Mouse (Mus musculus): ENCODE results near the gene Mvp.

The Mvp gene

GRCm38 (mm10) chr7:127020901-127021562, 6.6 kb upstream of the Mvp start, which contains the start of the genes Gm42742 and Prrt2:
TSS of gene Gm42742 (minus strand) at chr7:127021097.
TSS of gene Prrt2 (minus strand) at chr7:127021211.
- in situ Hi-C loops (cut with MboI; ENCODE audit: low pct_unique_long_range_greater_than_20kb in 1 of 2, low sequenced_read_pairs in 2 of 2, unreplicated experiment in 1 of 2), result no loop called here

GRCm38 (mm10) chr7:127020491-127020890, 6.1 kb upstream of the Mvp start:
- in situ Hi-C loops (cut with MboI; ENCODE audit: low pct_unique_long_range_greater_than_20kb in 1 of 2, low sequenced_read_pairs in 2 of 2, unreplicated experiment in 1 of 2), result no loop called here

GRCm38 (mm10) chr7:127020031-127020430, 5.6 kb upstream of the Mvp start:
- in situ Hi-C loops (cut with MboI; ENCODE audit: low pct_unique_long_range_greater_than_20kb in 1 of 2, low sequenced_read_pairs in 2 of 2, unreplicated experiment in 1 of 2), result no loop called here

GRCm38 (mm10) chr7:127019306-127019960, 5.0 kb upstream of the Mvp start:
- in situ Hi-C loops (cut with MboI; ENCODE audit: low pct_unique_long_range_greater_than_20kb in 1 of 2, low sequenced_read_pairs in 2 of 2, unreplicated experiment in 1 of 2), result no loop called here

- in situ Hi-C loops (cut with MboI; ENCODE audit: low pct_unique_long_range_greater_than_20kb in 1 of 2, low sequenced_read_pairs in 2 of 2, unreplicated experiment in 1 of 2), result no loop called here
Measured at GRCm38 (mm10) chr7:127018416-127019305, 4.2 kb upstream of the Mvp start.

GRCm38 (mm10) chr7:127017950-127018345, 3.5 kb upstream of the Mvp start:
- in situ Hi-C loops (cut with MboI; ENCODE audit: low pct_unique_long_range_greater_than_20kb in 1 of 2, low sequenced_read_pairs in 2 of 2, unreplicated experiment in 1 of 2), result no loop called here

GRCm38 (mm10) chr7:127016971-127017949, 2.8 kb upstream of the Mvp start, which contains the start of gene Pagr1a:
TSS of gene Pagr1a (minus strand) at chr7:127017352.
- in situ Hi-C loops (cut with MboI; ENCODE audit: low pct_unique_long_range_greater_than_20kb in 1 of 2, low sequenced_read_pairs in 2 of 2, unreplicated experiment in 1 of 2), result no loop called here

GRCm38 (mm10) chr7:127016486-127016938, 2.1 kb upstream of the Mvp start:
- in situ Hi-C loops (cut with MboI; ENCODE audit: low pct_unique_long_range_greater_than_20kb in 1 of 2, low sequenced_read_pairs in 2 of 2, unreplicated experiment in 1 of 2), result no loop called here

- in situ Hi-C loops (cut with MboI; ENCODE audit: low pct_unique_long_range_greater_than_20kb in 1 of 2, low sequenced_read_pairs in 2 of 2, unreplicated experiment in 1 of 2), result no loop called here
Measured at GRCm38 (mm10) chr7:127016481-127016485, 1.9 kb upstream of the Mvp start, which contains the start of gene Pagr1b. TSS of gene Pagr1b (minus strand) at chr7:127016484.

- in situ Hi-C loops (cut with MboI; ENCODE audit: low pct_unique_long_range_greater_than_20kb in 1 of 2, low sequenced_read_pairs in 2 of 2, unreplicated experiment in 1 of 2), result no loop called here
Measured at GRCm38 (mm10) chr7:127016081-127016480, 1.7 kb upstream of the Mvp start.

GRCm38 (mm10) chr7:127014993-127015392, 572 bp upstream of the Mvp start:
- in situ Hi-C loops (cut with MboI; ENCODE audit: low pct_unique_long_range_greater_than_20kb in 1 of 2, low sequenced_read_pairs in 2 of 2, unreplicated experiment in 1 of 2), result no loop called here

GRCm38 (mm10) chr7:127013385-127013784, 1.0 kb downstream of the Mvp start:
- in situ Hi-C loops (cut with MboI; ENCODE audit: low pct_unique_long_range_greater_than_20kb in 1 of 2, low sequenced_read_pairs in 2 of 2, unreplicated experiment in 1 of 2), result no loop called here

GRCm38 (mm10) chr7:127012845-127013244, 1.6 kb downstream of the Mvp start:
- in situ Hi-C loops (cut with MboI; ENCODE audit: low pct_unique_long_range_greater_than_20kb in 1 of 2, low sequenced_read_pairs in 2 of 2, unreplicated experiment in 1 of 2), result no loop called here

GRCm38 (mm10) chr7:127012374-127012773, 2.0 kb downstream of the Mvp start:
- in situ Hi-C loops (cut with MboI; ENCODE audit: low pct_unique_long_range_greater_than_20kb in 1 of 2, low sequenced_read_pairs in 2 of 2, unreplicated experiment in 1 of 2), result no loop called here

GRCm38 (mm10) chr7:127011717-127012116, 2.7 kb downstream of the Mvp start:
- in situ Hi-C loops (cut with MboI; ENCODE audit: low pct_unique_long_range_greater_than_20kb in 1 of 2, low sequenced_read_pairs in 2 of 2, unreplicated experiment in 1 of 2), result no loop called here

GRCm38 (mm10) chr7:127011051-127011450, 3.4 kb downstream of the Mvp start:
- in situ Hi-C loops (cut with MboI; ENCODE audit: low pct_unique_long_range_greater_than_20kb in 1 of 2, low sequenced_read_pairs in 2 of 2, unreplicated experiment in 1 of 2), result no loop called here

GRCm38 (mm10) chr7:127009307-127010085, 4.9 kb downstream of the Mvp start:
- in situ Hi-C loops (cut with MboI; ENCODE audit: low pct_unique_long_range_greater_than_20kb in 1 of 2, low sequenced_read_pairs in 2 of 2, unreplicated experiment in 1 of 2), result no loop called here

All from mouse embryonic stem cell (cell line).